8 mouse cellular contexts compared by ENCODE assay signal in the genomic region with DNA sequence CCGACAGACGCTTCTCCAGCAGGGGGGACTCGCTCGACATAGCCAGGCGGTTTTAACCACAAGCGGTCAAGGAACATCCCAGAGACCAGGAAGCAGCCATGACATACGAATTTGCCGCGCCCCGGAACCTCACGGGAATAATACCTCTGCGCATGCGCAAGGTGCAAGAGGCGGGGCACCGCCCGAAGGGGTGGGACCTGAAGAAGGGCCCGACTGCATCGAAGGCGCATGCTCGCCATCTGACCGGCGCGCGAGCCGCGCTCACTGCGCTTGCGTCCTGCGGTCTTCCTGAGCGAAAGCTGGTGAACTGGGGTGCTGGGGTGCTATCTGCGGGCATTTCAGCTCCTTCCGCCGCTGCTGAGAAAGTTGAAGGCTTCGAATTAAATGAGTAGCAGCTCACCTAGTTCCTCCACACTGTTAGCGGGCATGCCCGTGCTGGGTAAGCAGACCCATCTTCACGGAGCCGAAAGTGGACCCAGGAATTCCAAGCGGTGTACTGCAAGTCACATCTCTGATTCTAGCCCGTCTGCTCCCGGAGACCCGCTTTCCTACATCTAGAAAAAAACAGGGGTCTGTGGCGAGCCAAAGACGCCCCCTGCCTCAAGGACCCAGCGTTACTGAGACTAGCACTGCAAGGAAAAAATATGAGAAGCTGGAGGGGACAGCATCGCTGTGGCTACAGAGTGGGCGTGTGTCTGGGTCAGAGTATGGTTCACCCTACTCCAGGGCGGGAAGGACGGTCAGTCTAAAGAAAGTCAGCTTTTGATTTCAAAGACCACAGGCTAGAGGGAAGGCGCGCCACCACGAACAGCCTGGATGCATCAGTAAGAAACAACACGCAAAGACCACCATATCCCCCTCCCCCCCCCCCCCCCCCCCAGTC. TPM values are rescaled to one million over a fixed set of nuclear protein-coding genes. Genes with fewer than 3 reads are reported as not detected.
DNase-seq lines count a peak whose midpoint lies in the region; ATAC-seq lines count a peak whose summit lies in the region.

Gene Mis18a, minus strand, starts transcription at position 172 of the 883 bp plus-strand sequence.

- peak within 1 kb of the TSS; percentile 24 to 65; a peak in 3 of 4 replicates for H3K27ac ChIP-seq in heart, embryonic 14.5 days (replicated peaks in 1 of 2; ENCODE audit: control insufficient read depth in 1 of 2, insufficient read depth in 1 of 2, low read depth in 2 of 2, low read length in 2 of 2)
- peak within 1 kb of the TSS; percentile 88 for H3K27ac ChIP-seq in liver, embryonic 13.5 days
- peak within 1 kb of the TSS; percentile 64 for H3K27ac ChIP-seq in stomach, embryonic 16.5 days (ENCODE audit: low read length)

- peaks cover 3% of the 10 kb centered on the region; the same call in 1 of the 2 replicates for H3K36me3 ChIP-seq in heart, embryonic 14.5 days (ENCODE audit: control insufficient read depth, insufficient read depth, low read length)
- H3K36me3 ChIP-seq in liver, embryonic 13.5 days: peaks cover 26% of the 10 kb centered on the region
- H3K36me3 ChIP-seq in stomach, embryonic 16.5 days (ENCODE audit: control insufficient read depth, insufficient read depth, low read length): 0 out of 2 replicates have a peak, but pooled peaks cover 2% of the 10 kb centered on the region

- H3K4me1 ChIP-seq in heart, embryonic 14.5 days (ENCODE audit: control insufficient read depth in 2 of 2, insufficient read depth in 2 of 2, low read length in 2 of 2): peaks cover 0 to 10% of the 10 kb centered on the region in 2 experiments; a peak in 2 of 4 replicates
- peaks cover 44% of the 10 kb centered on the region for H3K4me1 ChIP-seq in liver, embryonic 13.5 days (replicated peaks)
- H3K4me1 ChIP-seq in stomach, embryonic 16.5 days (ENCODE audit: control insufficient read depth, insufficient read depth, low read length): peaks cover 6% of the 10 kb centered on the region

- DNase-seq in c-Kit-negative CD71-positive TER-119-positive erythroid progenitor cells, embryonic 14.5 days (ENCODE audit: low read depth, low spot score): peak; percentile 95
- peak; percentile 90 for DNase-seq in fibroblast of lung, adult 2 months (ENCODE audit: low read depth)
- DNase-seq in kidney, postnatal 14 days: peak; percentile 96
- DNase-seq in liver, embryonic 13.5 days: peak; percentile 97
- peak; percentile 97 for DNase-seq in neural tube, embryonic 10.5 days (ENCODE audit: extremely low spot score, low spot score)

- H3K27me3 ChIP-seq in heart, embryonic 14.5 days (ENCODE audit: control insufficient read depth, insufficient read depth, low read length): no peaks in the 10 kb centered on the region
- H3K27me3 ChIP-seq in liver, embryonic 13.5 days: no peaks in the 10 kb centered on the region
- no peaks in the 10 kb centered on the region for H3K27me3 ChIP-seq in stomach, embryonic 16.5 days (ENCODE audit: control insufficient read depth, insufficient read depth, low read length)

- no peaks in the 10 kb centered on the region; the same call in 1 of the 2 replicates for H3K9me3 ChIP-seq in heart, embryonic 14.5 days (ENCODE audit: control insufficient read depth, low read length)
- no peaks in the 10 kb centered on the region; the same call in 1 of the 2 replicates for H3K9me3 ChIP-seq in liver, embryonic 13.5 days (replicated peaks)
- H3K9me3 ChIP-seq in stomach, embryonic 16.5 days (replicated peaks; ENCODE audit: control insufficient read depth, low read length): peaks cover 6% of the 10 kb centered on the region; the same call in 1 of the 2 replicates

- peak; percentile 94 for ATAC-seq in CD4-positive, CD25-positive, alpha-beta regulatory T cell, adult 4 months
- peak; percentile 95 for ATAC-seq in heart, embryonic 14.5 days (ENCODE audit: insufficient number of reproducible peaks, insufficient read depth, low FRiP score, low read depth)
- peak; percentile 95 for ATAC-seq in liver, embryonic 13.5 days (ENCODE audit: low read depth)
- ATAC-seq in stomach, embryonic 16.5 days (ENCODE audit: insufficient read depth, low FRiP score): peak; percentile 96

- peak within 1 kb of the TSS; percentile 86 for H3K9ac ChIP-seq in heart, embryonic 14.5 days (ENCODE audit: low read length)
- H3K9ac ChIP-seq in liver, embryonic 13.5 days: peak within 1 kb of the TSS; percentile 93
- peak within 1 kb of the TSS; percentile 87 for H3K9ac ChIP-seq in stomach, embryonic 16.5 days (ENCODE audit: low read length)

- 2% methylated on average over 53 of the region's 53 CpGs for WGBS in heart, embryonic 14.5 days
- WGBS in liver, embryonic 13.5 days (ENCODE audit: insufficient replicate concordance): 1% methylated on average over 53 of the region's 53 CpGs
- WGBS in stomach, embryonic 16.5 days: under 1% methylated on average over 53 of the region's 53 CpGs

- H3K4me2 ChIP-seq in heart, embryonic 14.5 days (ENCODE audit: low read length): peak within 1 kb of the TSS; percentile 95
- peak within 1 kb of the TSS; percentile 95 for H3K4me2 ChIP-seq in liver, embryonic 13.5 days
- peak within 1 kb of the TSS; percentile 92 for H3K4me2 ChIP-seq in stomach, embryonic 16.5 days (ENCODE audit: low read depth, low read length)

- peak within 1 kb of the TSS; percentile 71 to 76 for H3K4me3 ChIP-seq in heart, embryonic 14.5 days (ENCODE audit: control insufficient read depth in 1 of 2, insufficient read depth in 1 of 2, low read depth in 1 of 2, low read length in 2 of 2)
- peak within 1 kb of the TSS; percentile 97 for H3K4me3 ChIP-seq in liver, embryonic 13.5 days (replicated peaks)
- H3K4me3 ChIP-seq in stomach, embryonic 16.5 days (replicated peaks; ENCODE audit: low read length): peak within 1 kb of the TSS; percentile 79

RNA-seq across cellular contexts. Expression of gene Mis18a, which starts in this region (rescaled TPM):
- polyA plus RNA-seq in CD4-positive, CD25-positive, alpha-beta regulatory T cell, adult 4 months (2017; shearing (Covaris generic)): 10 to 100 TPM; 42.7 to 46.5 TPM
- 28.8 and 29.9 TPM in 2 replicates for polyA plus RNA-seq in heart, embryonic 14.5 days (2014; fragmentation: Nextera tagmentation; extraction: Ambion mirVana)
- 50.6 and 59.7 TPM in 2 replicates for polyA plus RNA-seq in liver, embryonic 13.5 days (2015; fragmentation: Nextera tagmentation; extraction: Ambion mirVana)
- 50.4 and 52.1 TPM in 2 replicates for polyA plus RNA-seq in stomach, embryonic 16.5 days (2015; fragmentation: Nextera tagmentation; extraction: Ambion mirVana)

Comparison
In these comparisons a context has a peak if more than half of its experiments do, and no peak if none do; other contexts are left out.
1. Peak in every context shown above with its lines: DNase-seq, ATAC-seq, H3K4me3 ChIP-seq and H3K27ac ChIP-seq.